Mouse (Mus musculus): ENCODE measurements around the gene Anp32a. TPM values are rescaled to one million over a fixed set of nuclear protein-coding genes. Genes with fewer than 3 reads are reported as not detected.

The Anp32a gene
- polyA plus RNA-seq, 1 experiment from 2014 or later, result 135 TPM

DNA sequence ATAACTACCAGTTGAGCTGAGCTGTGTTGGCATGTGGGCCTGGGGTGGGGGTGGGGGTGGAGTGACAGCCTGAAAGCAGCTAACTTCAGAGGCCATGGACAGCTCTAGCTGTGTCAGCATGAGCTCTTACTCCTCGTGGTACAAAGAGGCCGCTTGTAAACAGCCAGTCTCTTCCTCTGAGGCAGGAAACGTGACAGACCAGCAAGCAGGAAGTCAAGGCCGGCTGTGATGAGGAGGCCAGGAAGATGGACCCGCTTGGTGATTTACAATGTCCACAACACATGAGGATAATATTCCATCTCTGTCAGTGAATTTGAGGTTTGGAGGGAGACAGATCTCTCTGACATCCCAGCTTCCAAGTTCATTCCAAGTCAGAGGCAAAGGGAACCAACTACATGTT is 84.2 kb downstream of the Anp32a start:
- Histone ChIP-seq H3K4me1 (ENCODE audit: insufficient read depth) (peaks cover 12% of the 10 kb centered on the region; the same call in 1 of the 2 replicates), H3K27ac (ENCODE audit: low read depth) (peak overlapping the region; percentile 69), H3K4me3 (ENCODE audit: low read depth, low read length) (no peak overlapping the region), H3K36me3 (ENCODE audit: insufficient read depth) (peaks cover 28% of the 10 kb centered on the region), H3K27me3 (ENCODE audit: insufficient read depth, low read length) (no peaks in the 10 kb centered on the region), H3K9me3 (ENCODE audit: low read depth, low read length) (no peaks in the 10 kb centered on the region), H3K4me2 (no peak overlapping the region), H3K9ac (no peak overlapping the region)
- TF ChIP-seq CTCF (IDR thresholded peaks at IDR 0.05; ENCODE audit: low read depth), result no peak
- ATAC-seq (ENCODE audit: insufficient read depth) (no peak; the same call in 1 of the 2 replicates), DNase-seq (peak; percentile 57)
- 35% methylated on average over 5 of the region's 5 CpGs for WGBS

DNA sequence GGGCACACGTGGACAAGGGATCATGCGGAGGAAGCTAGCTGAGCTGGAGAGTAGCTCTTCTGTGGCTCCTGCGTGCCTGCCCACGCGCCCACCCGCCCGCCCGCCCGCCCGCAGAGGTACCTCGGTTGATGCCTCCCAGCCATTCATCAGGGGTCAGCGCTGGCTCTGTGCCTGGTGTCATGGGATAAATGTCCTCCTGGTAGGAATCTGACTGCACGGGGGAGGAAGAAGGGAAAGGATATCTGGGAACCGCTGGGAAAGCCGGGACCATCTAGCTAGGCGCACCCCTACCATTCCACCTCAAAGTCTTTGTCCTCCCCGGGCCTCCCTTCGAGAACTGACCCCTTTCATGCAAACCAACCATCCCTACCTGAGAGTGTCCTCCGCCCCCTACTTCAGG is 84.9 kb downstream of the Anp32a start:
- ATAC-seq (ENCODE audit: insufficient read depth) (no peak), DNase-seq (no peak)
- Histone ChIP-seq H3K4me2 (no peak overlapping the region), H3K9me3 (ENCODE audit: low read depth, low read length) (no peaks in the 10 kb centered on the region), H3K27ac (ENCODE audit: low read depth) (peak overlapping the region; percentile 69; the same call in 1 of the 2 replicates), H3K36me3 (ENCODE audit: insufficient read depth) (peaks cover 34% of the 10 kb centered on the region), H3K9ac (no peak overlapping the region), H3K27me3 (ENCODE audit: insufficient read depth, low read length) (no peaks in the 10 kb centered on the region), H3K4me1 (ENCODE audit: insufficient read depth) (peaks cover 6% of the 10 kb centered on the region; the same call in 1 of the 2 replicates), H3K4me3 (ENCODE audit: low read depth, low read length) (no peak overlapping the region)
- no peak for TF ChIP-seq CTCF (IDR thresholded peaks at IDR 0.05; ENCODE audit: low read depth)
- WGBS, result 82% methylated on average over 19 of the region's 19 CpGs

DNA sequence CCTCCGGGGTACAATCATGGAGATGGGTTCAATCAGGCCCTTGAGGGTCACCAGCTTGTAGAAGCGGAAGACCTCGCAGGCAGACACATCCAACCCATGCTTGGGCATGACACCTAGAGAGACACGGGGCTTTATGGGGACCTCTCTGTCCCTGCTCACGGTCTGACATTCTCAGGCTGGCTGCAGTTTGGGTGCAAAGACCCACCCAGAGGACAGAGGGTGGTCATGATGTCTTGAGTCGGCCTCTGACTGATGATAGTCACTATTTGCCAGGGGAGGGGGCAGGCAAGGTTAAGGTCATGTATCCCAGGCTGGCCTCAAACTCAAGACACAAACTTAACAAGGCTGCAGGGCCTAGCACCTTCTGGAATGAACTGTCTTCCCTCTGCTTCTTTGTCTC is 85.4 kb downstream of the Anp32a start:
- DNase-seq, result no peak
- Histone ChIP-seq H3K9me3 (ENCODE audit: low read depth, low read length) (no peaks in the 10 kb centered on the region), H3K4me3 (ENCODE audit: low read depth, low read length) (no peak overlapping the region), H3K4me1 (ENCODE audit: insufficient read depth) (peaks cover under 1% of the 10 kb centered on the region; the same call in 1 of the 2 replicates), H3K4me2 (no peak overlapping the region), H3K27ac (ENCODE audit: low read depth) (no peak overlapping the region), H3K27me3 (ENCODE audit: insufficient read depth, low read length) (no peaks in the 10 kb centered on the region), H3K36me3 (ENCODE audit: insufficient read depth) (peaks cover 39% of the 10 kb centered on the region), H3K9ac (no peak overlapping the region)
- no peak for TF ChIP-seq CTCF (IDR thresholded peaks at IDR 0.05; ENCODE audit: low read depth)
- no peak for ATAC-seq (ENCODE audit: insufficient read depth)
- WGBS, result 90% methylated on average over 6 of the region's 6 CpGs

DNA sequence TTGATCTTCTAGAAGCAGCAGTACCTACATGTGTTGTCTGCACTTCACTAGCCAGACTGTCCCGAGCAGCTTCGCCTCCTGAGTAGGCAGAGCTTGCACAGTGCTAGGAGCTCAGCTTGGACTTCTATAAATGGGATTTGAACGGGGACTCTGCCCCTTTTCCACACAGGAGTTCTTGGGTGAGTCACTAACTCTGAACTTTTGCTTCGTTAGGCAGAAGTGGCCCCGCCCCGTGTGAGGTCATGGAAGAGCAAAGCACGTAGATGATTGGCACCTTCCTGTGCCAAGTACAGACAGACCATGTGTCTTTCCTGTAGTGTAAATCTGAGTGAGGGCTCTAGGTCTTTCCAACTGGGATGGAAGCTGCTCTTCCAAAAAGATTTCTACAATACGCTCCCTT is 85.9 kb downstream of the Anp32a start:
- WGBS, result 81% methylated on average over 8 of the region's 8 CpGs
- H3K9me3 ChIP-seq (ENCODE audit: low read depth, low read length), result no peaks in the 10 kb centered on the region

More for the DNA sequence above, 85.9 kb downstream of the Anp32a start:
- Histone ChIP-seq H3K27me3 (ENCODE audit: insufficient read depth, low read length) (no peaks in the 10 kb centered on the region), H3K4me3 (ENCODE audit: low read depth, low read length) (no peak overlapping the region), H3K9ac (no peak overlapping the region), H3K4me1 (ENCODE audit: insufficient read depth) (no peaks in the 10 kb centered on the region), H3K4me2 (no peak overlapping the region), H3K36me3 (ENCODE audit: insufficient read depth) (peaks cover 40% of the 10 kb centered on the region), H3K27ac (ENCODE audit: low read depth) (no peak overlapping the region)
- ATAC-seq (ENCODE audit: insufficient read depth), result no peak
- DNase-seq, result no peak
- no peak for TF ChIP-seq CTCF (IDR thresholded peaks at IDR 0.05; ENCODE audit: low read depth)

Other genes starting within 250 kb of the Anp32a start
- gene Glce, start 218.6 kb upstream of the Anp32a start, polyA plus RNA-seq (2014; fragmentation: Nextera tagmentation; extraction: Ambion mirVana), result 25.2 and 25.9 TPM in 2 replicates
- gene Spesp1, start 59.1 kb upstream of the Anp32a start, polyA plus RNA-seq (2014; fragmentation: Nextera tagmentation; extraction: Ambion mirVana), result not detected in 2 replicates
- 22.2 and 26.2 TPM in 2 replicates for gene Coro2b, start 195.8 kb downstream of the Anp32a start, polyA plus RNA-seq (2014; fragmentation: Nextera tagmentation; extraction: Ambion mirVana)

Data from lung, embryonic 14.5 days (tissue).